In genomic region chr15:84497130-84497529, GRCm38 (mm10) we compare ENCODE assay signal across 16 mouse cellular contexts. TPM values are rescaled to one million over a fixed set of nuclear protein-coding genes. Genes with fewer than 3 reads are reported as not detected.
"Had no signal": no experiment of that assay in that cellular context is flagged by ENCODE, and none has a peak within 500 bp of the region (broad histone marks: within the 10 kb centered on the region; RNA-seq: fewer than 3 reads in every experiment).

No protein-coding gene starts in this region.

- ATAC-seq: liver, postnatal 0 days; midbrain, embryonic 15.5 days had no signal

- H3K27me3 ChIP-seq: limb, embryonic 12.5 days; limb, embryonic 15.5 days; midbrain, embryonic 15.5 days had no signal

- DNase-seq: kidney, adult 11 months; kidney, adult 8-10 months; kidney, postnatal 14 days; left cerebral cortex, postnatal 4 days; liver, postnatal 0 days; lung, embryonic 14.5 days; thymus, adult 18-20 months; thymus, postnatal 36 days had no signal

- H3K4me2 ChIP-seq: kidney, embryonic 15.5 days; limb, embryonic 12.5 days; limb, embryonic 15.5 days; liver, embryonic 11.5 days; lung, embryonic 14.5 days; midbrain, embryonic 15.5 days had no signal

- H3K4me1 ChIP-seq: kidney, embryonic 15.5 days had no signal

- H3K4me3 ChIP-seq: kidney, embryonic 15.5 days; limb, embryonic 12.5 days; limb, embryonic 15.5 days; midbrain, embryonic 15.5 days; myocyte had no signal

- H3K9me3 ChIP-seq: kidney, embryonic 15.5 days; limb, embryonic 12.5 days; limb, embryonic 15.5 days; midbrain, embryonic 15.5 days had no signal

- H3K36me3 ChIP-seq: kidney, embryonic 15.5 days; limb, embryonic 12.5 days; limb, embryonic 15.5 days; midbrain, embryonic 15.5 days had no signal

- H3K9ac ChIP-seq: kidney, embryonic 15.5 days; limb, embryonic 12.5 days; limb, embryonic 15.5 days; liver, embryonic 14.5 days; liver, postnatal 0 days; lung, embryonic 14.5 days; midbrain, embryonic 15.5 days had no signal

- H3K27ac ChIP-seq: kidney, embryonic 15.5 days; limb, embryonic 12.5 days; limb, embryonic 15.5 days; liver, embryonic 14.5 days; macrophage; midbrain, embryonic 15.5 days had no signal

RNA-seq across cellular contexts. Expression of gene Shisal1, which starts 50.2 kb away (rescaled TPM):
- polyA plus RNA-seq: macrophage had no signal
